Mouse (Mus musculus) limb, embryonic 12.5 days (tissue): Measurements from ENCODE around the gene Vwde. TPM values are rescaled to one million over a fixed set of nuclear protein-coding genes. Genes with fewer than 3 reads are reported as not detected.

Experiments used
- ATAC-seq: fragments of 200-750 bp; cut with Nextera tagmentation; 2 replicates; pipeline ENCODE4 v1.8.0; 2017; ENCODE audit warnings: low read depth, moderate TSS enrichment; ENCODE audit not compliant: insufficient number of reproducible peaks, insufficient read depth, low FRiP score, low TSS enrichment
- H3K27ac ChIP-seq: fragments of 300-500 bp; sonication (generic); 2 replicates; pipeline ENCODE4 v1.5.1; 2016; ENCODE audit warnings: mild to moderate bottlenecking, moderate library complexity
- H3K27me3 ChIP-seq: fragments of 300-500 bp; sonication (generic); 2 replicates; pipeline ENCODE4 v1.6.1; 2016; ENCODE audit warnings: mild to moderate bottlenecking, moderate library complexity
- H3K36me3 ChIP-seq: fragments of 300-500 bp; sonication (generic); 2 replicates; pipeline ENCODE4 v1.6.1; 2016; ENCODE audit warnings: mild to moderate bottlenecking, moderate library complexity
- H3K4me1 ChIP-seq: fragments of 300-500 bp; sonication (generic); replicated peaks from 2 replicates; pipeline ENCODE4 v1.6.1; 2016
- H3K4me2 ChIP-seq: fragments of 300-500 bp; sonication (generic); 2 replicates; pipeline ENCODE4 v1.6.1; 2016; ENCODE audit warnings: mild to moderate bottlenecking, moderate library complexity
- H3K4me3 ChIP-seq: fragments of 300-500 bp; sonication (generic); replicated peaks from 2 replicates; pipeline ENCODE4 v1.5.1; 2016; ENCODE audit warnings: mild to moderate bottlenecking
- H3K9ac ChIP-seq: fragments of 300-500 bp; sonication (generic); replicated peaks from 2 replicates; pipeline ENCODE4 v1.6.1; 2016; ENCODE audit warnings: mild to moderate bottlenecking, moderate library complexity
- H3K9me3 ChIP-seq: fragments of 300-500 bp; sonication (generic); 2 replicates; pipeline ENCODE4 v1.6.1; 2016; ENCODE audit warnings: mild to moderate bottlenecking, moderate library complexity
- WGBS: fragments of 180-500 bp; shearing (Covaris S2); methylation state at CpG from one replicate; pipeline ENCODE4 v1.1.7; 2016; 5-methylcytosine and 5-hydroxymethylcytosine counted together
- polyA plus RNA-seq: library from polyadenylated mRNA; unstranded; fragments of >200 nt; fragmentation: Nextera tagmentation; extraction: Ambion mirVana; gene quantifications from 2 replicates; pipeline ENCODE4 v1.2.1, GENCODE M21; 2016

The Vwde gene
- polyA plus RNA-seq, 1 experiment from 2014 or later: 0.30 TPM

- H3K4me1 ChIP-seq: no peaks in the 10 kb centered on the region
- WGBS: 96% methylated on average over 9 of the region's 9 CpGs
- H3K9ac ChIP-seq: no peak overlapping the region
- H3K27ac ChIP-seq: no peak overlapping the region
- 0 out of 2 replicates have a peak, but pooled peaks have one; percentile 52 for ATAC-seq
- no peak overlapping the region for H3K4me3 ChIP-seq
- H3K4me2 ChIP-seq: no peak overlapping the region
- H3K9me3 ChIP-seq: 0 out of 2 replicates have a peak, but pooled peaks cover 6% of the 10 kb centered on the region
- no peaks in the 10 kb centered on the region for H3K36me3 ChIP-seq
- no peaks in the 10 kb centered on the region for H3K27me3 ChIP-seq
Measured at GRCm38 (mm10) chr6:13153888-13154697, 70.7 kb downstream of the Vwde start.

GRCm38 (mm10) chr6:13152062-13152640 is 72.6 kb downstream of the Vwde start:
- Histone ChIP-seq H3K4me2 (no peak overlapping the region), H3K9me3 (0 out of 2 replicates have a peak, but pooled peaks cover 6% of the 10 kb centered on the region), H3K4me3 (no peak overlapping the region), H3K4me1 (no peaks in the 10 kb centered on the region), H3K9ac (no peak overlapping the region), H3K36me3 (no peaks in the 10 kb centered on the region), H3K27me3 (no peaks in the 10 kb centered on the region), H3K27ac (no peak overlapping the region)
- no peak for ATAC-seq
- 86% methylated on average over 1 of the region's 1 CpGs for WGBS

- 95% methylated on average over 1 of the region's 1 CpGs for WGBS
- Histone ChIP-seq H3K4me2 (no peak overlapping the region), H3K4me1 (no peaks in the 10 kb centered on the region), H3K36me3 (no peaks in the 10 kb centered on the region), H3K9me3 (no peaks in the 10 kb centered on the region), H3K27ac (no peak overlapping the region), H3K4me3 (no peak overlapping the region), H3K9ac (no peak overlapping the region), H3K27me3 (no peaks in the 10 kb centered on the region)
- ATAC-seq: no peak
Measured at GRCm38 (mm10) chr6:13137255-13137654, 87.5 kb downstream of the Vwde start.

- 55% methylated on average over 1 of the region's 1 CpGs for WGBS
- Histone ChIP-seq H3K9me3 (no peaks in the 10 kb centered on the region), H3K4me2 (no peak overlapping the region), H3K27ac (no peak overlapping the region), H3K27me3 (no peaks in the 10 kb centered on the region), H3K4me3 (no peak overlapping the region), H3K4me1 (no peaks in the 10 kb centered on the region), H3K36me3 (no peaks in the 10 kb centered on the region), H3K9ac (no peak overlapping the region)
- no peak for ATAC-seq
Measured at GRCm38 (mm10) chr6:13108662-13109061, 116.1 kb downstream of the Vwde start.

Other genes with a start within 250 kb of the Vwde start
- gene Tmem106b, start 155.2 kb downstream of the Vwde start, polyA plus RNA-seq: 32.2 and 36.9 TPM in 2 replicates